Mouse (Mus musculus): ENCODE results near the gene Slc2a5. TPM values are rescaled to one million over a fixed set of nuclear protein-coding genes. Genes with fewer than 3 reads are reported as not detected.

The Slc2a5 gene
- polyA plus RNA-seq (2015; fragmentation: Nextera tagmentation; extraction: Ambion mirVana), result 0.23 and 0.54 TPM in 2 replicates

DNA sequence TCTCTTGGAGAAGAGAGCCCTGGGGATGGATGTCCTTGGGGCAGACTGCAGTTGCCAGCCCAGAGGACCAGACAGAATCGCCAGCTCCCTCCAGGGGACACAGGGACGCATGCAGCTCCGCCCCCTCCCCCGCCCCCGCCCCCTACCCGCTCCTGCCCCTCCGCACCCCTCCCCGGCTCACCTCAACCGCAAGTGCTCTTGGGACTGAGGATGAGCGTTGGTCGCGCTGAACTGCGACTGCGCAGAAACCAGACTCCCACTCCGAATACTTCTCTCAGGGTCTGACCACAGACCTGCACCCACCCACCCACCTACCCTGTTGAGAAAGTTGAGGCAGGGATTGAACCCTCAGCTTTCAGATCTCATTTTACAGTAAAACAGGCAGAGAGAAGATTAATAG is at the start of gene Slc2a5:
TSS of gene Slc2a5 (plus strand) at position 229 of the 400 bp plus-strand sequence.

GRCm38 (mm10) chr4:150087161-150087889 is 31.8 kb upstream of the Slc2a5 start, which contains the start of gene Gpr157:
Gpr157 (plus strand) TSS chr4:150087365.

Other genes with a start within 250 kb of the Slc2a5 start
- gene Spsb1, start 164.2 kb upstream of the Slc2a5 start, polyA plus RNA-seq (2015; fragmentation: Nextera tagmentation; extraction: Ambion mirVana), result 58.9 and 87.3 TPM in 2 replicates
- 21.9 and 23.2 TPM in 2 replicates for gene H6pd, start 110.3 kb upstream of the Slc2a5 start, polyA plus RNA-seq (2015; fragmentation: Nextera tagmentation; extraction: Ambion mirVana)
- 0.42 and 0.67 TPM in 2 replicates for gene Gpr157, start 31.9 kb upstream of the Slc2a5 start, polyA plus RNA-seq (2015; fragmentation: Nextera tagmentation; extraction: Ambion mirVana)
- not detected in 2 replicates for gene Slc2a7, start 29.7 kb downstream of the Slc2a5 start, polyA plus RNA-seq (2015; fragmentation: Nextera tagmentation; extraction: Ambion mirVana)
- 0.36 and 3.3 TPM in 2 replicates for gene Car6, start 82.0 kb downstream of the Slc2a5 start, polyA plus RNA-seq (2015; fragmentation: Nextera tagmentation; extraction: Ambion mirVana)
- gene Eno1, start 117.4 kb downstream of the Slc2a5 start, polyA plus RNA-seq (2015; fragmentation: Nextera tagmentation; extraction: Ambion mirVana), result 1,194 and 1,254 TPM in 2 replicates
- 17.8 and 18.3 TPM in 2 replicates for gene Rere, start 162.4 kb downstream of the Slc2a5 start, polyA plus RNA-seq (2015; fragmentation: Nextera tagmentation; extraction: Ambion mirVana)

Measured in urinary bladder, postnatal 0 days (tissue).